Mouse (Mus musculus) spleen, adult 2 months (tissue): ENCODE measurements at regions not wholly inside any gene's neighbourhood (a gene's known extent, or its start where the extent isn't known, plus 50 kb on each side); places are given as distances from the start of the nearest gene placed in this dataset.

ENCODE experiments used
- CTCF ChIP-seq: fragments of 200-500 bp; IDR thresholded peaks from 2 replicates; pipeline ENCODE4 v1.5.1; 2011; ENCODE audit warnings: mild to moderate bottlenecking, inconsistent platforms; ENCODE audit not compliant: insufficient read depth, insufficient read length, insufficient replicate concordance; ENCODE audit errors: extremely low read depth
- POLR2A ChIP-seq: fragments of 200-500 bp; IDR thresholded peaks from 2 replicates; pipeline ENCODE4 v1.6.1; 2011; ENCODE audit warnings: low read depth, low read length, inconsistent platforms

- TF ChIP-seq CTCF (no peak), POLR2A (no peak)
These were observed 441.8 kb downstream of the Rwdd3 start for GRCm38 (mm10) chr3:120729671-120730070.
